Mouse (Mus musculus) urinary bladder, postnatal 36 days (tissue): ENCODE results near the gene Dpagt1.
"Not testable (repeated sequence)": the region's sequence is repeated elsewhere in the genome, so short reads cannot be mapped to it uniquely, and the experiment has no call there.

Experiments used
- DNase-seq, 2 experiments: peaks; one replicate each; pipeline ENCODE4 v3.0.0; 2022; ENCODE audit warnings: low spot score in 2 of 2, mixed read lengths in 1 of 2

The Dpagt1 gene

GRCm38 (mm10) chr9:44337436-44338169, 11.8 kb downstream of the Dpagt1 start:
- DNase-seq: no peak

- DNase-seq: no peak
Observed at GRCm38 (mm10) chr9:44338574-44338973, 12.8 kb downstream of the Dpagt1 start.

- no peak for DNase-seq
Observed at GRCm38 (mm10) chr9:44341487-44341886, 15.7 kb downstream of the Dpagt1 start.

- DNase-seq: no peak
Observed at GRCm38 (mm10) chr9:44342173-44342572, 16.4 kb downstream of the Dpagt1 start.

- DNase-seq: no peak
Observed at GRCm38 (mm10) chr9:44342605-44343004, 16.8 kb downstream of the Dpagt1 start.

GRCm38 (mm10) chr9:44343290-44343689, 17.5 kb downstream of the Dpagt1 start:
- DNase-seq: peak in 1 of 2 experiments; percentile 7

GRCm38 (mm10) chr9:44343781-44344421, 18.1 kb downstream of the Dpagt1 start, which contains the start of gene Hmbs:
Hmbs (minus strand) TSS chr9:44344228.
- DNase-seq: peak; percentile 94 to 96

- no peak for DNase-seq
Observed at GRCm38 (mm10) chr9:44345570-44346433, 20.0 kb downstream of the Dpagt1 start.

- no peak for DNase-seq
Observed at GRCm38 (mm10) chr9:44347166-44347565, 21.3 kb downstream of the Dpagt1 start.

GRCm38 (mm10) chr9:44347621-44348020, 21.8 kb downstream of the Dpagt1 start:
- no peak for DNase-seq

- no peak for DNase-seq
Observed at GRCm38 (mm10) chr9:44348546-44348945, 22.7 kb downstream of the Dpagt1 start.

- DNase-seq: no peak
Observed at GRCm38 (mm10) chr9:44351396-44351795, 25.6 kb downstream of the Dpagt1 start.

GRCm38 (mm10) chr9:44352337-44352736, 26.5 kb downstream of the Dpagt1 start:
- DNase-seq: no peak

GRCm38 (mm10) chr9:44353142-44353541, 27.3 kb downstream of the Dpagt1 start:
- no peak for DNase-seq

GRCm38 (mm10) chr9:44357207-44357606, 31.4 kb downstream of the Dpagt1 start:
- DNase-seq: no peak

GRCm38 (mm10) chr9:44361190-44361917, 35.5 kb downstream of the Dpagt1 start, which contains the start of gene Vps11:
Vps11 (minus strand) TSS chr9:44361670.
- DNase-seq: peak; percentile 91 to 96

GRCm38 (mm10) chr9:44361931-44362330, 36.1 kb downstream of the Dpagt1 start:
- not testable (repeated sequence) for DNase-seq

GRCm38 (mm10) chr9:44364480-44364879, 38.7 kb downstream of the Dpagt1 start:
- no peak for DNase-seq

- DNase-seq: no peak
Observed at GRCm38 (mm10) chr9:44373386-44373785, 47.6 kb downstream of the Dpagt1 start.

- no peak for DNase-seq
Observed at GRCm38 (mm10) chr9:44376141-44376540, 50.3 kb downstream of the Dpagt1 start.

- not testable (repeated sequence) for DNase-seq
Observed at GRCm38 (mm10) chr9:44377335-44377734, 51.5 kb downstream of the Dpagt1 start.
